Mouse (Mus musculus) retina, postnatal 7 days (tissue): ENCODE data around the gene Tmem38a.

ENCODE experiments used
- DNase-seq: peaks from one replicate; pipeline ENCODE4 v3.0.0-alpha.2; 2012; ENCODE audit warnings: low read depth, low spot score

The Tmem38a gene

DNA sequence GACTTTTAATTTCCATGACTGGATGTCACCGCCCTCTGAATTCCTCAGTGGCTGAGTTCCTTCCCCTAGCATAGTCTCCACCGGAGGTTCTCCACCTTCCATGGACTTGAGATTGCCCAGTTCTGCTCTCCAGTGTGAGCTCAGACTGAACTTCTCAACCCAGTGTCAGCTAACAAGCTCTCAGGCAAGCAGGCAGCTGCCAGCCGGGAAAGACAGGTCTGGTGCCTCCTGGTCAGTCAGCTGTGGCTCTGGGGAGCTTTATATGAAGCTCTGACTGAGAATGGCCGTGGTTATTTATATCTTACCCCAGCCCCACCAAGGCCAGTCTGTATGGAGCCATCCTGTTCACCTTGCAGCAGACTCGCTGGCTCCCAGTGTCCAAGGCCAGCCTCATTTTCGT lies 12.5 kb downstream of the Tmem38a start:
- no peak for DNase-seq

DNA sequence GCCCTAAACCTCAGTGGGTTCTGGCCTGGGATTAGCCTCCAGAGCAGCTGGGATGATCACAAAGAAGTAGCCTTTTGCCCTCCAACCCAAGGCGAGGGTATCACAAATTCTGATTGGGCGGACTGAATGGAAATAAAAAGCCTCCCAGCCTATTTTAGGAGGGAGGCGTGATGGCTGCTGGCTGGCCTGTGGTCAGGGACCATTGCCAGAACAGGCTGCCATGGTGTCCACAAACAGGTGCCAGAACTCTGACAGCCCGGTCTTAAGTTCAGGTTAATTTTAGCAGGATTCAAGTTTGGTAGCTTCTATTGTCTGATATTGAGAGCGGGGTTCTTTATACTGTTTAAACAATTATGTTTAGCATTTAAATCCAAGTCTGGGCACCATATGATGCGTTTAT lies 16.0 kb downstream of the Tmem38a start:
- no peak for DNase-seq

DNA sequence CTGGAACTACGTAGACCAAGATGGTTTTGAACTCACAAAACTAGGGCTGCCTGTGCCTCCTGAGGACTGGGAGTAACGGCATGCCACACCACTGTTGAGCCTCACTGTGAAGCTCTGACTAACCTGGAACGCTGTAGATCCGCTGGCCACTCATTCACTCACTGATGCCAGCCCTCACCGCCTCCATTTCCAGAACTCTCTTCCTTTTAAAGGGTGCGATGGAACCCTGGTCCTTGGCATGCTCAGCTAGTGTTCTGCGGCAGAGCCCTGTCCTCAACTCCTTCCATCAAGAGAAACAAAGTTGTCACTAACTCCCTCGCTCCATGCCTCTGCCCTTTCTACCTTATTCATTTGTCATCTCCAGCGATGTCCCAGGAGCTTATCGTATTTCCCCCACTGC lies 17.0 kb downstream of the Tmem38a start:
- DNase-seq, result no peak

DNA sequence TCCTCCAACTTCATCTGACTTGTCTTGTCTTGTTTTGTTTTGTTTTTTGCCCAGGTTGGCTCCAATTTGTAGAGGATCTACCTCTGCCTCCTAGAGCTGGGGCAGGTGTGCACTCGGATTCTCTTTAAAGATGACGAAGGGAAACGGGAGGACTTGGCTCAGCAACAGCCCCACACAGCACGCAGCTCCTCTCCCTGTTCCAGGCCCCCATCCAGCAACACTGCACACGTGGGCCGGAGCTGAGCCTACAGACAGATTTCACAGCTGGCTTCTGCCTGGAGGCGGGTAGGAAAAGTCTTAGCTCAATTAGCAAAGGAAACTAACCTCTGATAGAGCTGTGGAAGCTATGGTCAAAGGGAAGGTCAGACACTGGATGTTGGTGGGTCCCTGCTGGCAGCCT lies 17.4 kb downstream of the Tmem38a start:
- no peak for DNase-seq

DNA sequence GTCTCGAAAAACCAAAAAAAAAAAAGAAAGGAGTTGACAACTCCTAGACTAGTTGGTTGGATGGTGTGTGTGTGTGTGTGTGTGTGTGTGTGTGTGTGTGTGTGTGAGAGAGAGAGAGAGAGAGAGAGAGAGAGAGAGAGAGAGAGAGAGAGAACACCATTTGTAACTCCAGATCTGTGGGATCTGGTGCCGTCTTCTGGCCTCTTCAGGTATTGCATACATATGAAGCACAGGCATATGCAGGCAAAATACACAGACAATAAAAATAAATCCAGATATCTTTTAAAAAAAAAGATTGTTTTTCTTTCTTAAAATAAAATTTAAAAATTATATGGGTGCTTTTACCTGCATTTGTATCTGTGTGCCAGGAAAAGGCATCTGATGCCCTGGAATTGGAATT lies 18.3 kb downstream of the Tmem38a start:
- DNase-seq, result no peak
